Mouse (Mus musculus): ENCODE measurements around the gene Ensa. TPM values are rescaled to one million over a fixed set of nuclear protein-coding genes. Genes with fewer than 3 reads are reported as not detected.

Gene Ensa
- polyA plus RNA-seq, 1 experiment from 2014 or later: 131 TPM

GRCm38 (mm10) chr3:95679551-95679950 lies 54.8 kb downstream of the Ensa start:
- Histone ChIP-seq H3K4me2 (ENCODE audit: low read length) (no peak overlapping the region), H3K9me3 (replicated peaks; ENCODE audit: control insufficient read depth, low read length, poor library complexity, severe bottlenecking) (no peaks in the 10 kb centered on the region), H3K36me3 (ENCODE audit: control insufficient read depth, insufficient read depth, low read length) (0 out of 2 replicates have a peak, but pooled peaks cover 2% of the 10 kb centered on the region), H3K4me3 (ENCODE audit: low read depth, low read length) (no peak overlapping the region), H3K27me3 (ENCODE audit: control insufficient read depth, insufficient read depth, low read depth, low read length) (no peaks in the 10 kb centered on the region), H3K27ac (ENCODE audit: low read length) (no peak overlapping the region), H3K9ac (ENCODE audit: low read depth, low read length) (no peak overlapping the region), H3K4me1 (ENCODE audit: control insufficient read depth, insufficient read depth, low read length) (no peaks in the 10 kb centered on the region)
- no peak for ATAC-seq
- 92% methylated on average over 8 of the region's 8 CpGs for WGBS

DNA sequence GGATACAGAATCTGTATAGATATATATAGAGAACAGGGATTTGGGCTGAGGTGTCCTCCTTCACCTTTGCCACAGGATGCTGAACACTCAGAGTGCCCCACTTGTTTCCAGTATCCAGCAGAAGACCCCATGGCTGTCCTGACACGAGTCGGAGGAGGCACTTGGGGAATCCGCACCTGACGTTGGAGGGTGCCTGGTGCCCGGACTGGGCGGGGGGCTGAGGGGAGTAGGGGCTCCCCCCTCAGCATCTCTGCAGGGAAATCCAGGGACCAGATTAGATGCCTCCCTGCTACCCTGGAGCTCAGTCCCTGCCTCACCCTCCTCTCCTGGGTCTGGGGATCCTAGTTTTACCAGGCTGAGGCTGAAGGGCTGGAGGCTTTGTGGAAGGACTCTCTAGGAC lies 55.9 kb downstream of the Ensa start:
- H3K9ac ChIP-seq (ENCODE audit: low read depth, low read length): no peak overlapping the region
- no peaks in the 10 kb centered on the region for H3K27me3 ChIP-seq (ENCODE audit: control insufficient read depth, insufficient read depth, low read depth, low read length)
- 90% methylated on average over 6 of the region's 6 CpGs for WGBS
- no peaks in the 10 kb centered on the region for H3K9me3 ChIP-seq (replicated peaks; ENCODE audit: control insufficient read depth, low read length, poor library complexity, severe bottlenecking)
- ATAC-seq: no peak
- no peaks in the 10 kb centered on the region for H3K4me1 ChIP-seq (ENCODE audit: control insufficient read depth, insufficient read depth, low read length)
- no peak overlapping the region for H3K4me3 ChIP-seq (ENCODE audit: low read depth, low read length)
- H3K27ac ChIP-seq (ENCODE audit: low read length): no peak overlapping the region
- H3K36me3 ChIP-seq (ENCODE audit: control insufficient read depth, insufficient read depth, low read length): 0 out of 2 replicates have a peak, but pooled peaks cover 2% of the 10 kb centered on the region
- H3K4me2 ChIP-seq (ENCODE audit: low read length): no peak overlapping the region

GRCm38 (mm10) chr3:95681365-95681764 lies 56.6 kb downstream of the Ensa start:
- 66% methylated on average over 11 of the region's 11 CpGs for WGBS
- H3K4me1 ChIP-seq (ENCODE audit: control insufficient read depth, insufficient read depth, low read length): no peaks in the 10 kb centered on the region
- H3K27me3 ChIP-seq (ENCODE audit: control insufficient read depth, insufficient read depth, low read depth, low read length): no peaks in the 10 kb centered on the region
- no peak overlapping the region for H3K4me2 ChIP-seq (ENCODE audit: low read length)
- no peak for ATAC-seq
- H3K4me3 ChIP-seq (ENCODE audit: low read depth, low read length): no peak overlapping the region
- no peak overlapping the region for H3K9ac ChIP-seq (ENCODE audit: low read depth, low read length)
- 0 out of 2 replicates have a peak, but pooled peaks cover 2% of the 10 kb centered on the region for H3K36me3 ChIP-seq (ENCODE audit: control insufficient read depth, insufficient read depth, low read length)
- no peak overlapping the region for H3K27ac ChIP-seq (ENCODE audit: low read length)
- no peaks in the 10 kb centered on the region for H3K9me3 ChIP-seq (replicated peaks; ENCODE audit: control insufficient read depth, low read length, poor library complexity, severe bottlenecking)

Other genes starting within 250 kb of the Ensa start
- not detected in 2 replicates for gene 4930558C23Rik, start 222.2 kb upstream of the Ensa start, polyA plus RNA-seq (2015; fragmentation: Nextera tagmentation; extraction: Ambion mirVana)
- 18.4 and 18.8 TPM in 2 replicates for gene Arnt, start 190.6 kb upstream of the Ensa start, polyA plus RNA-seq (2015; fragmentation: Nextera tagmentation; extraction: Ambion mirVana)
- 5.7 and 10.8 TPM in 2 replicates for gene Ctsk, start 125.7 kb upstream of the Ensa start, polyA plus RNA-seq (2015; fragmentation: Nextera tagmentation; extraction: Ambion mirVana)
- gene Ctss, start 98.2 kb upstream of the Ensa start, polyA plus RNA-seq (2015; fragmentation: Nextera tagmentation; extraction: Ambion mirVana): 10.4 and 11.6 TPM in 2 replicates
- gene Hormad1, start 65.3 kb upstream of the Ensa start, polyA plus RNA-seq (2015; fragmentation: Nextera tagmentation; extraction: Ambion mirVana): not detected in 2 replicates
- gene Golph3l, start 36.1 kb upstream of the Ensa start, polyA plus RNA-seq (2015; fragmentation: Nextera tagmentation; extraction: Ambion mirVana): 27.0 and 28.5 TPM in 2 replicates
- gene Mcl1, start 33.8 kb downstream of the Ensa start, polyA plus RNA-seq (2015; fragmentation: Nextera tagmentation; extraction: Ambion mirVana): 37.9 and 43.1 TPM in 2 replicates
- 0.80 and 1.0 TPM in 2 replicates for gene Adamtsl4, start 62.9 kb downstream of the Ensa start, polyA plus RNA-seq (2015; fragmentation: Nextera tagmentation; extraction: Ambion mirVana)
- gene Ecm1, start 114.6 kb downstream of the Ensa start, polyA plus RNA-seq (2015; fragmentation: Nextera tagmentation; extraction: Ambion mirVana): 10.0 and 11.5 TPM in 2 replicates
- gene Tars2, start 135.2 kb downstream of the Ensa start, polyA plus RNA-seq (2015; fragmentation: Nextera tagmentation; extraction: Ambion mirVana): 46.2 and 54.1 TPM in 2 replicates
- gene Rprd2, start 193.9 kb downstream of the Ensa start, polyA plus RNA-seq (2015; fragmentation: Nextera tagmentation; extraction: Ambion mirVana): 21.0 and 24.6 TPM in 2 replicates
- gene Prpf3, start 230.9 kb downstream of the Ensa start, polyA plus RNA-seq (2015; fragmentation: Nextera tagmentation; extraction: Ambion mirVana): 33.0 and 35.4 TPM in 2 replicates
- 247 and 260 TPM in 2 replicates for gene Mrps21, start 246.5 kb downstream of the Ensa start, polyA plus RNA-seq (2015; fragmentation: Nextera tagmentation; extraction: Ambion mirVana)